ENCODE assay signal across 12 mouse cellular contexts in genomic region chr15:56807611-56808010, GRCm38 (mm10).
A peak's percentile ranks its signal among the peaks of the same experiment; 100 is the strongest.
DNase-seq lines count a peak whose midpoint lies in the region; ATAC-seq and TF ChIP-seq lines count a peak whose summit lies in the region.
"Had no signal": no experiment of that assay in that cellular context is flagged by ENCODE, and none has a peak within 500 bp of the region (broad histone marks: within the 10 kb centered on the region; RNA-seq: fewer than 3 reads in every experiment).

No protein-coding gene starts in this region.

- H3K27me3 ChIP-seq in embryonic facial prominence, embryonic 11.5 days (ENCODE audit: control insufficient read depth, insufficient read depth, low read length), result no peaks in the 10 kb centered on the region
- H3K27me3 ChIP-seq in limb, embryonic 10.5 days (ENCODE audit: low read depth, poor library complexity, severe bottlenecking), result no peaks in the 10 kb centered on the region
- H3K27me3 ChIP-seq in neural tube, embryonic 11.5 days (ENCODE audit: control insufficient read depth, insufficient read depth, low read length), result no peaks in the 10 kb centered on the region
- H3K27me3 ChIP-seq in thymus, adult 2 months (ENCODE audit: control insufficient read depth, insufficient read depth, low read length), result no peaks in the 10 kb centered on the region
- H3K27me3 ChIP-seq: megakaryocyte, embryonic 14.5 days had no signal

- no peaks in the 10 kb centered on the region for H3K4me1 ChIP-seq in embryonic facial prominence, embryonic 11.5 days (ENCODE audit: control insufficient read depth, insufficient read depth, low read length)
- H3K4me1 ChIP-seq in limb, embryonic 10.5 days, result peaks cover 12% of the 10 kb centered on the region; the same call in 1 of the 2 replicates
- no peaks in the 10 kb centered on the region for H3K4me1 ChIP-seq in neural tube, embryonic 11.5 days (ENCODE audit: control insufficient read depth, insufficient read depth, low read length)
- H3K4me1 ChIP-seq in thymus, adult 2 months (replicated peaks; ENCODE audit: control insufficient read depth, insufficient read depth, low read length), result no peaks in the 10 kb centered on the region
- H3K4me1 ChIP-seq: megakaryocyte, embryonic 14.5 days had no signal

- no peaks in the 10 kb centered on the region for H3K9me3 ChIP-seq in embryonic facial prominence, embryonic 11.5 days (replicated peaks; ENCODE audit: control insufficient read depth, low read length)
- H3K9me3 ChIP-seq in limb, embryonic 10.5 days (replicated peaks), result no peaks in the 10 kb centered on the region
- no peaks in the 10 kb centered on the region for H3K9me3 ChIP-seq in neural tube, embryonic 11.5 days (ENCODE audit: control insufficient read depth, low read length)
- H3K9me3 ChIP-seq: megakaryocyte, embryonic 14.5 days had no signal

- peak; percentile 2 to 10 for DNase-seq in kidney, postnatal 4 days
- DNase-seq in kidney, adult 11 months, result no peak
- peak; percentile 64 for DNase-seq in embryonic facial prominence, embryonic 11.5 days (ENCODE audit: low spot score)
- peak; percentile 63 for DNase-seq in limb, embryonic 10.5 days (ENCODE audit: low spot score)
- peak; percentile 12 for DNase-seq in neural tube, embryonic 11.5 days (ENCODE audit: low spot score)
- DNase-seq in T-cell, adult 2 months (ENCODE audit: low spot score), result no peak
- no peak for DNase-seq in testis, postnatal 14 days (ENCODE audit: low spot score)
- DNase-seq in thymus, adult 2 months, result no peak
- DNase-seq: kidney, postnatal 25 days had no signal

- no peak overlapping the region for H3K9ac ChIP-seq in embryonic facial prominence, embryonic 11.5 days (replicated peaks; ENCODE audit: low read length)
- H3K9ac ChIP-seq in neural tube, embryonic 11.5 days (ENCODE audit: low read length), result no peak overlapping the region

- no peak for TF ChIP-seq CTCF in thymus, adult 2 months (IDR thresholded peaks at IDR 0.05; ENCODE audit: borderline replicate concordance, control insufficient read depth, extremely low read depth, insufficient read depth, low read length, poor library complexity)

- ATAC-seq in embryonic facial prominence, embryonic 11.5 days (replicated peaks; ENCODE audit: insufficient number of reproducible peaks, low FRiP score, low TSS enrichment, low read depth), result no peak
- no peak for ATAC-seq in neural tube, embryonic 11.5 days (ENCODE audit: insufficient read depth, low FRiP score, low TSS enrichment)
- ATAC-seq: activated CD4-positive, CD25-positive, alpha-beta regulatory T cell, adult 4 months; hindbrain, embryonic 16.5 days had no signal

- WGBS in embryonic facial prominence, embryonic 11.5 days, result 30% methylated on average over 5 of the region's 5 CpGs
- 39% methylated on average over 5 of the region's 5 CpGs for WGBS in limb, embryonic 10.5 days
- 45% methylated on average over 5 of the region's 5 CpGs for WGBS in neural tube, embryonic 11.5 days
- WGBS in thymus, adult 2 months, result 85% methylated on average over 5 of the region's 5 CpGs

- no peaks in the 10 kb centered on the region for H3K36me3 ChIP-seq in embryonic facial prominence, embryonic 11.5 days (replicated peaks; ENCODE audit: control insufficient read depth, insufficient read depth, low read depth, low read length)
- no peaks in the 10 kb centered on the region for H3K36me3 ChIP-seq in limb, embryonic 10.5 days
- H3K36me3 ChIP-seq in neural tube, embryonic 11.5 days (ENCODE audit: control insufficient read depth, insufficient read depth, low read length), result no peaks in the 10 kb centered on the region
- H3K36me3 ChIP-seq in thymus, adult 2 months (ENCODE audit: control insufficient read depth, insufficient read depth, low read length), result no peaks in the 10 kb centered on the region

- no peak overlapping the region for H3K27ac ChIP-seq in embryonic facial prominence, embryonic 11.5 days (replicated peaks; ENCODE audit: low read depth, low read length)
- H3K27ac ChIP-seq in limb, embryonic 10.5 days, result peak overlapping the region; percentile 39; the same call in 1 of the 2 replicates
- no peak overlapping the region for H3K27ac ChIP-seq in neural tube, embryonic 11.5 days (ENCODE audit: low read depth, low read length)
- H3K27ac ChIP-seq in thymus, adult 2 months (ENCODE audit: control insufficient read depth, insufficient read depth, low read length), result no peak overlapping the region

- no peak for TF ChIP-seq POLR2A in thymus, adult 2 months (IDR thresholded peaks at IDR 0.05; ENCODE audit: control insufficient read depth, extremely low read depth, insufficient read depth, low read length, poor library complexity)

- no peak overlapping the region for H3K4me3 ChIP-seq in embryonic facial prominence, embryonic 11.5 days (ENCODE audit: low read depth, low read length)
- H3K4me3 ChIP-seq in limb, embryonic 10.5 days, result no peak overlapping the region
- no peak overlapping the region for H3K4me3 ChIP-seq in neural tube, embryonic 11.5 days (ENCODE audit: low read depth, low read length)
- no peak overlapping the region for H3K4me3 ChIP-seq in thymus, adult 2 months (ENCODE audit: control insufficient read depth, insufficient read depth, low read length)
- H3K4me3 ChIP-seq: megakaryocyte, embryonic 14.5 days had no signal

- H3K4me2 ChIP-seq in embryonic facial prominence, embryonic 11.5 days (ENCODE audit: low read depth, low read length), result no peak overlapping the region
- no peak overlapping the region for H3K4me2 ChIP-seq in neural tube, embryonic 11.5 days (ENCODE audit: low read depth)

Comparison
In these comparisons a context has a peak if more than half of its experiments do, and no peak if none do; other contexts are left out.
1. DNase-seq: peak in kidney, postnatal 4 days (2 of 2), embryonic facial prominence, embryonic 11.5 days (single experiment), limb, embryonic 10.5 days (single experiment) and neural tube, embryonic 11.5 days (single experiment); none in kidney, adult 11 months (single experiment), T-cell, adult 2 months (single experiment), testis, postnatal 14 days (single experiment) and thymus, adult 2 months (single experiment).